8 mouse cellular contexts compared by ENCODE assay signal in genomic region chr11:106255685-106256451, GRCm38 (mm10). TPM values are rescaled to one million over a fixed set of nuclear protein-coding genes. Genes with fewer than 3 reads are reported as not detected.
DNase-seq lines count a peak whose midpoint lies in the region; ATAC-seq and TF ChIP-seq lines count a peak whose summit lies in the region.

Gene Ftsj3 (minus strand): TSS chr11:106256079.
Gene Psmc5 (plus strand): TSS chr11:106256154.

- WGBS in heart, embryonic 10.5 days, result under 1% methylated on average over 42 of the region's 42 CpGs
- under 1% methylated on average over 42 of the region's 42 CpGs for whole genome bisulfite sequencing in kidney, embryonic 15.5 days

- peak within 1 kb of the TSS; percentile 68 for H3K27ac ChIP-seq in bone marrow macrophage, adult 2 months (ENCODE audit: insufficient read depth, low read depth, low read length)
- peak within 1 kb of the TSS; percentile 79 for H3K27ac ChIP-seq in embryonic fibroblast, embryonic 13.5 days (ENCODE audit: insufficient read depth, low read length)
- peak within 1 kb of the TSS; percentile 95 for H3K27ac ChIP-seq in heart, embryonic 10.5 days
- peak within 1 kb of the TSS; percentile 81 for H3K27ac ChIP-seq in kidney, embryonic 15.5 days

- TF ChIP-seq POLR2A in bone marrow macrophage, adult 2 months (IDR thresholded peaks at IDR 0.05; ENCODE audit: borderline replicate concordance, low read depth, low read length), result no peak
- TF ChIP-seq POLR2A in embryonic fibroblast, embryonic 13.5 days (IDR thresholded peaks at IDR 0.05; ENCODE audit: low read depth, low read length), result peak; percentile 98

- ATAC-seq in kidney, embryonic 15.5 days (replicated peaks; ENCODE audit: low FRiP score), result peak; percentile 97
- ATAC-seq in monocyte, adult 5-6 weeks (replicated peaks; ENCODE audit: insufficient number of reproducible peaks, low FRiP score, low TSS enrichment, poor library complexity, severe bottlenecking), result peak; percentile 94

- H3K9ac ChIP-seq in kidney, embryonic 15.5 days, result peak within 1 kb of the TSS; percentile 84

- peak within 1 kb of the TSS; percentile 87 for H3K4me2 ChIP-seq in kidney, embryonic 15.5 days

- peaks cover 13% of the 10 kb centered on the region for H3K4me1 ChIP-seq in bone marrow macrophage, adult 2 months (ENCODE audit: control insufficient read depth, insufficient read depth, low read length)
- H3K4me1 ChIP-seq in embryonic fibroblast, embryonic 13.5 days (ENCODE audit: control insufficient read depth, insufficient read depth, low read length), result peaks cover 4% of the 10 kb centered on the region; the same call in 1 of the 2 replicates
- H3K4me1 ChIP-seq in heart, embryonic 10.5 days, result peaks cover 19% of the 10 kb centered on the region
- peaks cover 26% of the 10 kb centered on the region for H3K4me1 ChIP-seq in kidney, embryonic 15.5 days

- H3K27me3 ChIP-seq in heart, embryonic 10.5 days (ENCODE audit: insufficient read depth, poor library complexity, severe bottlenecking), result no peaks in the 10 kb centered on the region
- H3K27me3 ChIP-seq in kidney, embryonic 15.5 days, result no peaks in the 10 kb centered on the region

- H3K4me3 ChIP-seq in bone marrow macrophage, adult 2 months (ENCODE audit: insufficient read depth, low read length), result peak within 1 kb of the TSS; percentile 96
- peak within 1 kb of the TSS; percentile 95 for H3K4me3 ChIP-seq in embryonic fibroblast, embryonic 13.5 days (ENCODE audit: insufficient read depth, low read length)
- H3K4me3 ChIP-seq in heart, embryonic 10.5 days, result peak within 1 kb of the TSS; percentile 83
- H3K4me3 ChIP-seq in kidney, embryonic 15.5 days (replicated peaks), result peak within 1 kb of the TSS; percentile 73

- DNase-seq in A20 (ENCODE audit: low read depth, low spot score) (peak; percentile 99), liver (peak; percentile 95)
- DNase-seq in heart, embryonic 10.5 days (ENCODE audit: low spot score), result peak; percentile 98
- DNase-seq in spleen, postnatal 4 days (ENCODE audit: low spot score in 2 of 2), result peak; percentile 98 to 99

- no peaks in the 10 kb centered on the region for H3K9me3 ChIP-seq in heart, embryonic 10.5 days
- H3K9me3 ChIP-seq in kidney, embryonic 15.5 days (replicated peaks), result no peaks in the 10 kb centered on the region

- peaks cover 68% of the 10 kb centered on the region for H3K36me3 ChIP-seq in heart, embryonic 10.5 days
- peaks cover 70% of the 10 kb centered on the region for H3K36me3 ChIP-seq in kidney, embryonic 15.5 days

- no peak for TF ChIP-seq CTCF in bone marrow macrophage, adult 2 months (IDR thresholded peaks at IDR 0.05; ENCODE audit: low read depth, low read length)
- TF ChIP-seq CTCF in embryonic fibroblast, embryonic 13.5 days (IDR thresholded peaks at IDR 0.05; ENCODE audit: borderline replicate concordance, insufficient read depth, low read length), result no peak

RNA-seq across cellular contexts. Expression of gene Ftsj3, which starts in this region (rescaled TPM):
- polyA plus RNA-seq in bone marrow macrophage, adult 2 months (2012; ENCODE audit: insufficient read depth, insufficient read length, missing spikeins), result 17.7 and 21.7 TPM in 2 replicates
- polyA plus RNA-seq in embryonic fibroblast, embryonic 13.5 days (2011; ENCODE audit: insufficient read length, low read depth, missing spikeins), result 49.5 and 60.5 TPM in 2 replicates
- polyA plus RNA-seq in heart, embryonic 10.5 days (2016; fragmentation: Nextera tagmentation; extraction: Ambion mirVana), result 55.9 and 71.1 TPM in 2 replicates
- 64.3 and 70.2 TPM in 2 replicates for polyA plus RNA-seq in kidney, embryonic 15.5 days (2015; fragmentation: Nextera tagmentation; extraction: Ambion mirVana)
- total RNA-seq in monocyte, adult 5-6 weeks (2017), result 77.3 to 82.1 TPM (median 79.9 TPM) in 3 replicates

RNA-seq across cellular contexts. Expression of gene Psmc5, which starts in this region (rescaled TPM):
- 76.9 and 78.8 TPM in 2 replicates for polyA plus RNA-seq in bone marrow macrophage, adult 2 months (2012; ENCODE audit: insufficient read depth, insufficient read length, missing spikeins)
- polyA plus RNA-seq in embryonic fibroblast, embryonic 13.5 days (2011; ENCODE audit: insufficient read length, low read depth, missing spikeins), result 141 and 156 TPM in 2 replicates
- 330 and 386 TPM in 2 replicates for polyA plus RNA-seq in heart, embryonic 10.5 days (2016; fragmentation: Nextera tagmentation; extraction: Ambion mirVana)
- 303 and 306 TPM in 2 replicates for polyA plus RNA-seq in kidney, embryonic 15.5 days (2015; fragmentation: Nextera tagmentation; extraction: Ambion mirVana)
- total RNA-seq in monocyte, adult 5-6 weeks (2017), result 75.9 to 107 TPM (median 106 TPM) in 3 replicates

Comparison
In these comparisons a context has a peak if more than half of its experiments do, and no peak if none do; other contexts are left out.
1. Peak in every context shown above with its lines: DNase-seq, ATAC-seq, H3K4me3 ChIP-seq and H3K27ac ChIP-seq.